Mouse (Mus musculus) Muller cell, postnatal 12 days (primary cell): ENCODE results near the gene Exoc1.
A peak's percentile ranks its signal among the peaks of the same experiment; 100 is the strongest.

Experiments
- DNase-seq: peaks from one replicate; pipeline ENCODE4 v3.0.0-alpha.2; 2015; ENCODE audit errors: inconsistent ontology term

Gene Exoc1

DNA sequence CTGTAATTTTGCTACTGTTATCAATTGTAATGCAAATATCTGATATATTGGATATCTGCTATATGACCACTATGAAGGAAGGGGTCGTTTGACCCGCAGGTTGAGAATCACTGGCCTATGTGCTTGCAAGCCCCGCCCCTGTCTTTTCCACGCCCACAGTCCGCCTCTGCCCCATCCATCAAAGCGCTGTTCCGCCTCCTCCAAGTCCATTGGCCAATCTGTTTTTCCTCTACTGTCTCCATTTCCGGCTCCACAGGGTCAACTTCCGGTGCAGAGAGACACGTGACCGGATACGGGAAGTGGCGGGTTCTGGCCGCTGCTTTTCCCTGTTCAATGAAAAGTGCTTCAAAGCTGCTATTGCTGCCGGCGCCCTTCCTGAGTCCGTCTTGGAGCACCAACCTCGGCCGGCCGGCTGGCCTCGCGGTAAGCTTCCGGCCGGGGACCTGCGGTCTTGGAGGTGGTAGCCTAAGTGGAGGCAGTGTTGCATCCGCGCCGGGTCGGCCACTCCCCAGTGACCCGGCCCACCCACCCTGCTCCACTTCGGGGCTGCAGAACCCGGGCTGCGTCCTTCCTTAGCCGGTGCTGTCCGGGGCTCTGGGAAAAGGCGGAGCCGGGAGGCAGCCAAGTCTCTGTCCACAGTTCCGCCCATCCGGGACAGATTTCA lies at the start of gene Exoc1:
Gene Exoc1 (plus strand): TSS at position 272 of the 664 bp plus-strand sequence.
- DNase-seq, result peak; percentile 93

DNA sequence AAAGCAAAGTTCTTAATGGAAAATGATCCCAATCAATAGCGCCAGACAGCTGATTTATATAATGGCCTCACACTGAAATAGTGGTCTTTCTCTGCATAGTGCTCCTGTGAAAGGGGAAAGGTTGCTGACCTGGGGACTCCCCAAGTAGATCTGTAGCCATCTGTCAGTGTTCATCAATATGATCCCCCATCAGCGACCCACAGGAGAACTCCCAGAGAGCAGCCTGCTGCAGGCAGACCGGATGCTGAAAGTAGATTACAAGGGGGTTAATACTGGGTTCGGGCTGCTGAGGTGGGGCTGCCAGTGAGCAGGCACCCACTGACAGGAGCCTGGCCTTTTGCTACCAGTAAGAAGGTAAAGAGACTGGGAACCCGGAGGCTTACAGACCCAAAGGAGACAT lies 45.3 kb upstream of the Exoc1 start, which contains the start of gene Gm7271:
Gene Gm7271 (plus strand): TSS at position 230 of the 400 bp plus-strand sequence.
- DNase-seq, result no peak

DNA sequence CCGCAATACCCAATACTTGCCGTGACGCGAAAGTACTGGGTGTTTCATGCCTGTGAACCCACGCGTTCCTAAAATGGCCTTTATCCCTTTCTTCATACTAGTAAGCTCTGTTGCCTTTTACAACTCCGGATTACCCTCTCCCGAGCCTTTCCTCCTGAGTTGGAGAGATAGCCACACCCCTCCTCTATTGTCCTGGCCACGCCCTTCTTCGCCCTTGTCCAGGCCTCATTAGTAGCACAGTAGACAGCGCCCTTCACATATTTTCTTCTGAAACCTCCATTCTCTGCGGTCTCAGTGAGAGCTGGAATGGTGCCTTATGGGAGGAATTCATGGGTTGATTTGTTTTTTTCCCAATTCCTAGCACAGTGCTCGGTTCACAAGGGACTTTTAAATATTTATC lies 34.0 kb upstream of the Exoc1 start:
- peak; percentile 6 for DNase-seq

DNA sequence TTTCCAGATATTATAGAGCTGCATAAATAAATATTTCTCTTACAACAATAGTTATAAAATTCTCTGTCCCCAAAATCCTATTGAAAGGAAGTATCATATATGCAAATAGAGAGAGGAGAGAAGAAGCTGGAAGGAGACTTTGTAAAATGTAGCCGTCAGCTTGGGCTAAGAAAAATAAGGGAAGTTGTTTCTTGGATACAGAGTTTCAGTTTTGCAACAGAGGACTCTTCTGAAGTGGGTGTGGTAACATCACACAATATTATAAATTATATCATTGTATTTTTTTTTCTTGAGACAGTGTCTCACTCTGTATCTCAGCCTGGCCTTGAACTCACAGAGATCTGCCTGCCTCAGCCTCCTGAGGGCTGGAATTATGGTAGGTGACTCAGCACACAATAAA lies 6.7 kb upstream of the Exoc1 start:
- no peak for DNase-seq

DNA sequence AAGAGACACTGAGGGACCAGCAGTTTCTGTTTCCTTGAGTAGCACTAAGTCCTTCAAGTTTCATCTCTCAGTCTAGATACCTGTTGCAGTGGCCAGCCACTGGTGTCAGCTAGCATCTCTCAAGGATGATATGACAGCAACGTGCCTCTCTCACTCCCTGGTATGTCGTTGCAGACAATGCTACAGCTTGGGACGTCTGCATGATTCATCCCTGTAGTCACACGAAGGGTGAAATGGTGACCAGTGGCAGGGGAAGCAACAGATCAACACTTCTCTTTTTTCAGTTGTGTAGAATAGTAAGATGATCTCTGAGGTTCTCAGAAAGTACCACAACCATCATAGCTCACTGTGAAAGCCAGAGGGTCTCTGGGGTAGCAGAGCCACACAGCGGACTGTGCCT lies 4.5 kb upstream of the Exoc1 start:
- no peak for DNase-seq

DNA sequence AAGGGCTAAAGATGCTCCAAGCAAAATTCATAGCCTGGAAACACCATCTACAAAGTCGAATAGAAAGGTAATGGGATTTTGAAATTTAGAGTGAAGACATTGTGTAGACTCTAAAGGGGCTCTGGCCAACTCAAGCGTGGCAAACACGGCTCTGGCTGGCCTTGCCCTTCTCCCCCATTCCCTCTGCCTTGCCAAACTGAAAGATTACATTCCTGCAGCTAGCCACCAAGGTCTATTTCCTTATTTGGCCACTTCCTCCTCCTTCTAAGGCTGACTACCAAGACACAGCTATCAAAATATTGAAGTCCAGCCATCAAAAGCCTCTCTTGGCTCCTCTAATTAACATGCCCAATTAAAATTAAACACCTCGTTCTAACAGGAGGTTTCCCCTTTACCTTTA lies 4.0 kb upstream of the Exoc1 start:
- DNase-seq, result no peak

DNA sequence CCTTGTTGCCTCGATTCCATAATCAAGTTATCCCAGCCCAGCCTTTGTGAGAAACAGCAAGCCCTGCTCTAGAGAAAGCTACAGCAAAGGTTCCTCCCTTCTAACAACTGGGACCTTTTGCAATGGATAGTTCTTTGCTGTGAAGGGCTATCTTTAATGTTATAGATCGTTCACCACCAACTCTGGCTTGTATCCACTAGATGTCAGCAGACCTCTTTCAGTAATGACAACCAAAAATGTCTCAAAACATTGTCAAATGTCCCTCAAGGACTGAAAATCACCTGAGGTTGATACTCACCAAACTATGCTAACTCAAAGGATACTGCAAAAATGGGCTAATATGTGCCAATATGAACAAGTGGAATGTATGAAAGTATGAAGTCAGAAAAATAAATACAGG lies 3.3 kb upstream of the Exoc1 start:
- DNase-seq, result peak; percentile 2

DNA sequence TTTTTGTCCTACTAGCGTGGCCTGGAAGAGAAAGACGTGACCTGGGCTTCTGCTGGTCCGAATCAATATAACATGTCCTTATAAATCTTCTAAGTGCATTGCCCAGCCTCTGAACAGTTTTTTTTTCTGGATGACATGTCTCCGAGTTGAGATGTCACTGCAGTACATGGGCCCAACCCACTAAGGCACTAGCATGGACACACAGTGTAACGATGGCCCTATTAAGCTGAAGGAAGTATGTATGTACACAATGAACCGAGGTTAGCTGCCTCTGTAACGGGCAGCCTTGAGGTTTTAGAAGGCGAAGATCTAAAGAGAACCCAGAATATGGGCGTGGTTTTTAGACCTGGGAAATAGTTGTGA lies 574 bp downstream of the Exoc1 start:
- no peak for DNase-seq

DNA sequence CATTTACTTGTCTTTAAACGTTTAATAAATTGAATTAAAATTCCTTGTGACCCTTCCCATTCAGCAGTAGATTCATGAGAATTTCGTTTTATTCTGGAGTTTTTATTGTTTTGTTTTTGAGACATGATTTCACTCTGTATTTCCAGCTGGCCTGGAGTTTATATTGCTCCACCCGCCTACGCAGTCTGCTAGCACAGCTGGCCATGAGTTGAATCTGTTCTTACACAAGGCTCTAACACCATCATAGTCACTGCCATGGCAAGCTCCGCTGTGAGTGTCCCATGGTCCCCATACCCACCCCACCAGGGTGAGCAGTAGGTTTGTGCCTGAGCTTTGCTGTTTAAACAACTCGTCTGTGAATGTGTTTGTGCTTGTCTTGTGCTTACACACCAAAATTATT lies 4.1 kb downstream of the Exoc1 start:
- no peak for DNase-seq

DNA sequence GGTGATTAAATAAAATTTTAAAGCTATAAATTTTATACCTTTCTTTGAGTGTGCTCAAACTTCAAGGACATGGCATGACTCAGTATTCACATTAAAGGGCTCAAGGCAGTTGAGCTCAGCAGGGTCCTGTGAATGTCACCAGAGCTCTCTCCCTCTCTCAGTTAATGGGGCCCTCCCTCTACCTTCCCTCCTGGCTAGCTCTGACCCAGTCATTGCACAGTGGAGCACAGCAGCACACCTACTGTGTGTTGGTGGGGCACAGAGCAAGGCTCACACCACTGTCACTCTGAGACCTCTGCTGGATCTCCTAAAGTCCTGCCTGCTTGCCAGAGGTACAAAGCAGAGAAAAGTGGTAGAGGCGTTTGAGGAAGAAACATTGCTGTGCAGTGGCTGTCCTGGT lies 7.1 kb downstream of the Exoc1 start:
- DNase-seq, result no peak

DNA sequence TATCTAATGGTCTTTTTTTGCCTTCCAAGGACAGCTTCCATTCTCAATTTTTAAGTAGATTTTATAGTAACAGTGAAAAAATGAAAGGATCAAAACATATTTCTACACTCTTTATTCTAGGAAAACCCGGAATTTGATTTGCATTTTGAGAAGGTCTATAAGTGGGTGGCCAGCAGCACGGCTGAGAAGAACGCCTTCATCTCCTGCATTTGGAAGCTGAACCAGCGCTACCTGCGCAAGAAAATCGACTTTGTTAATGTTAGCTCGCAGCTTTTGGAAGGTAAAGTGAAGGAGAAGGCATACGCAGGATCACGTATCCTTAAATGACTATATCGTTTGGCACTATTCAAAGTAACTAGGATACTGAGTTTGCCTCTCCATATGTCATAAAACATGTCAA lies 8.5 kb downstream of the Exoc1 start:
- no peak for DNase-seq

DNA sequence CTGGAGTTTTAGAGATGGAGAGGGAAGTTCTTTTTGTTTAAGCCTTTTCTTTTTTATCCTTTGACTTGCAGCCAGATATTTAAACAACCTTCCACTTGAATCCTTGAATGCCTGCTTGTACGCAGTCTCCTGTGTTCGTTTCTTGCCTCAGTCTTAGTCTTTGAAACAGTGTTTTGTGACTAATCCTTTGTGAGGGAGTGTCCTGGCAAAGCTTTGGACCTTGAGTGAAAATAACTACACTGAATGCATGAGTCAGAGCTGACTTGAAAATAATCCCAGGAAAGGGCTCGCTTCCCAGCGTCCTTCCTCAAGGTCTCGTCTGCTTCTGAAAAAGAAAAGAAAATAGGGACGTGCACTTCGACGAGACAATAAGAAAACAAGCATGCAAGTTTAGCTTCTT lies 11.1 kb downstream of the Exoc1 start:
- peak; percentile 70 for DNase-seq

DNA sequence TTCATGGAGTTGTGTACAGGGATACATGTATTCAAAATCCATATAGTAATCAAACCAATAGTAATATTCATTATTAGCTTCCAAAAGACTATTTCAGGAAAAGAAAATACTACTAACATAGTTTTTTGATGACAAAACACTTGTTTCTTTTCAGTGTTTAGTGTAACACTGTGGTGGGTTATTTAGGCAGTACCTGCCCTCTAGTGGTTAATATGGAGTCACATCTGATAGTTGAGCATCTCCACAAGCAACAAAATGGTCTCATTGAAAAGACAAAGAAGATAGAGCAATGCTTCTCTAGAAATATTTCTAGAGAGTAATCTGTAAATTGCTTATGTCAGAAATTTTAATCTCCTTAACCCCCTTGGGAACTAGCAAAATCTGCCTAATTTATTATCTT lies 11.7 kb downstream of the Exoc1 start:
- peak; percentile 18 for DNase-seq

DNA sequence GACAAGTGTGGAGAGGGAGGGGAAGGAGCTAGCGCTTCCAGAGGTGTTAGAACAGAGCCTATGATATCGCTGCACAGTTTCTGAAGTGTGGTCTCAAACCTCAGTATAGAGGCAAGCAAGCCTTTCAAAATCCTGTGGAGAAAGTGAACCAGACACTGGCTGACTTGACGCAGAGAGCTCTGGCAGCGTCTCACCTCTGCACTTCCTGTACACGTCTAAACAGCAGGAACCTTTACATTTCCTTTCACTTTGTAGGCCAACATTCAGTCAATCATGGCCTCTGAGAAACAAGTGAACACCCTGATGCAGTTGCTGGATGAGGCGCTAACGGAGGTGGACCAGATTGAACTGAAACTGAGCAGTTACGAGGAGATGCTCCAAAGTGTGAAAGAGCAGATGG lies 14.1 kb downstream of the Exoc1 start:
- no peak for DNase-seq

DNA sequence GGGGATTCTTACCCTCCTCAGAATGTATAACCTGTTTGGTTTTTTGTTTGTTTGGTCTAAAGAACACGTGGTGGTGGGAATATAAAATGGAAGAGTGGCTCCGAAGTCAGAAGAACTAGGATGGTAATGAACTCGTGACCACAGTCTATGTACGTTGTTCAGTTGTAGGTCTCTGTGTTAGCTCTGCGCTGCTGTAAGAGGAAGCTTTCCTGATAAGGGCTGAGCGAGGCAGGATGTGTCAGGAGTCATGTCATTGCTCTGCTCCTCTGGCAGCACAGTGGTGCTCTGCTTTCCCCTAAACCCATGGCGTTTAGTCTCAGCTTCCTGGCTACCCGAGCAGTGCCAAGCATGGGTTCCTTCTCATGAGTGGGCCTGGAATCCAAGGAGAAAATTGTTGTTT lies 21.3 kb downstream of the Exoc1 start:
- DNase-seq, result no peak

DNA sequence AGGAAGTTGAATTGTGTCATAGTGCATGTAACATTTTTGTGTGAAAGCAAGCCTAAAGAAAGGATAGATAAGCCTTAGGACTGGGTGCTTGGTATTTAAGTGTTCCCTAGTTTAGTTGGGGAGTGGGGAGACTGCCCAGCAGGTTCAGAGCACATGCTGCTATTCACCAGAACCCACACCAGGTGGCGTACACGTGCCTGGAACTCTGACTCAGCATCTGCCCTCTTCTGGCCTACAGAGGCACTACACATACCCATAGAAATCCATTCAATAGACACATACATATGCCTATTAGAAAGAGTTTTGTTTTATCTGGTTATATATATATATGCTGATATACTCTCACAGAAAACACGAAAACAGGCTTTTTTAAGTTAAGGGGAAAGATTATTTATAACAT lies 36.2 kb downstream of the Exoc1 start:
- peak; percentile 35 for DNase-seq

DNA sequence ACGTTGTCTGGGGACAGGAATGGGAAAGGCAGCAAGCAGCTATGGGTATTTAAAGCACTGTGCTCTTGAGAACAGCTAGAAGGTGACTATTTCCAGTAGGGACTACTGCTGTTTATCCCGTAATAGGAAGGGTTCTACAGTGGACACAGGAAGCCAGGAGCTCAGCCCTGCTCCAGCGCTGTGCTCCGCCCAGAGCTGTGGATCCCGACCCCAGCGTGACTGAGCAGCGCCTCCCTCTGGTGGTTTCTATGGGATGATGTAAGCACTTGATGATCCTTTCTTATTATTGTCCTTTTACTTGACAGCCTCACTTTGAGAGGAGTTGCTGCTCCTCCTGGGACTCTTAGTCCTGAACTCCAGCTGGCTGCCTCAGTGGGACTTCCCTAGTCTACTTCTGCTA lies 45.1 kb downstream of the Exoc1 start:
- DNase-seq, result no peak

DNA sequence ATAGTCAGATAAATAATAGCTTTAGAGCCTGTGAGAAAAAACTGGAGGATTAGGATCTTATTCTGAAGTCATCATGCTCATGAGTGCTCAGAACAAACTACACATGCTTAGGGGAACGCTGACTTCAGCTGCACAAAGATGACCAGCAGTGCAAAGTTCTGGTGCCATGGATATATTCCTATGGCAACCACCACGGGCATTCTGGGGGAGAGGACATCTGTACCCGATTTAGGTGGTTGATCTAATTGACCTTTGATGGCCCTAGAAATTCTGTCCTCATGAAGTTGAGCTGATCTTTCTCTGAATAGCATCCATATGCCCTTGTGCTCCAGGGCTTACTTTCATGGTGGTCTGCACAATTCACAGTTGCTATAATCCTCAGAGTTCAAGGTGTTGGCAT lies 47.9 kb downstream of the Exoc1 start:
- DNase-seq, result no peak

DNA sequence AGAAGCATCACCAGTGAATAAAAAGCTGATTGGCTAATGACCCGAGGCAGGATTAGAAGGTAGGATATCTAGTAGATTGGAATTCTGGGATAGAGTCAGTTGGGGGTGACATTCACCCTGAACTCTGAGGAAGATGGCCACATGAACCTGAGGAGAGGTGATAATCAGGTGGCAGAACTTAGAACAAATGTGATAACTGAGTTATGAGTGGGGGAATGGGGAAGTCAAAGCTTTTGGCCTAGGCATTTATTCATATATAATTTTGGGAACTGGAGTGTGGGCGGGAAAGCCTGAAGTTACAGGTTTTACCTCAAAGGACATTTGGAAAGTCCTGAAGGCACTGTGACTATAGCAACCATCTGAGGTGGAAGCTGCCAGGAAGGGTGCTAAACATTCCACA lies 56.3 kb downstream of the Exoc1 start:
- no peak for DNase-seq

DNA sequence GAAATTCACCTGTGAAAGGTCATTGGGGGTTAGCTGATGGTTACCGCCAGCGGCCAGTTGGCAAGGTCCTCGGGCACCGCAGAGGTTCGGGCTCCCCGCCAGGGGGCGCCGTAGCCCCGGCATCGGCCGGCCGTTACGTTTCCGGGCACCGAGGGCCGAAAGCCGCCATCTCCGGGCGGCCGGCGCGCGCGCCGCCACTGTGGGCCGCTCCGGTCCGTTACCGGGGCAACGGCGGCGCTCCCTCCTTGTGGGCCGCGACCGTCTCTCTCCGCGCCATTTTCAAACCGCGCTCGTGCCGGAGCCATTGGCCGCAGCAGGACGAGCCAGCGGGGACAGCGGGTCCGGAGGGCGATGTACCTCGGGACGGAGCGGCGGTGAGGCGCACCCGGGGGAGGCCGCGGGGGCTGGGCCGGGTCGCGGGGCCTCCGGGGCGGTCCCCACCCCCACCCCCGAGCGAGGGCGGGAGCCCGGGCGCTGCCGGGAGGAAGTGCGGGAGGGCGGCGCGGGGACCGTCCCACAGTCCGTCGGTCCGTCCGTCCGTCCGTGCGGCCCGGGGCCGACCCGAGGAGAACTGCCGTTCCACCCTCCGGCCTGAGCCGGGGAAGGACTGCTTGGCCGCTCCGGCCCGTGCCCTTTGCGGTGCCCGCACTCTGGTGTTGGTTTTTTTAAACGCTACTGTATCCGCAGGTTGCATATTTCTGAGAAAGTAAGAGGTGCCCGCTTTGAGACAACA lies 59.6 kb downstream of the Exoc1 start, which contains the start of gene Cep135:
Gene Cep135 (plus strand): TSS at position 148 of the 733 bp plus-strand sequence.
- DNase-seq, result peak; percentile 91

DNA sequence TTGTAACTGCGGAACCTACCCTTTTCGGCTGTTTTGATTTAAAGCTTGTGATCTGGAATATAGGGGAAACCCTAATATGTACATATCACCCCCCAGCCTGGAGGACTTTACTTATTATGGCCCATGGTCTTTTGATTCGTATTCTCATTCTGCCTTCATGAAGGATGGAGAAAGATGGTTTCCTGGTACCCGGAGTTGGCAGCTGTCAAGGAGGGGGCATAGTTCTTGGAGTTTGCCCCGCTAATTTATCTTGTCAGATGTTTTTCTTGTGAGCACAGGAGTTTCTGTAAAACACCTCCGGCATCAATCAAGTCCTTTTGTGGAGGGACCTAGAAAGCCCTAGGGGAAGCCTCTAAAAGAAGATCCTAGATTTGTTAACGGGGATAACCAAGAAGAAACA lies 60.2 kb downstream of the Exoc1 start:
- DNase-seq, result peak; percentile 20

DNA sequence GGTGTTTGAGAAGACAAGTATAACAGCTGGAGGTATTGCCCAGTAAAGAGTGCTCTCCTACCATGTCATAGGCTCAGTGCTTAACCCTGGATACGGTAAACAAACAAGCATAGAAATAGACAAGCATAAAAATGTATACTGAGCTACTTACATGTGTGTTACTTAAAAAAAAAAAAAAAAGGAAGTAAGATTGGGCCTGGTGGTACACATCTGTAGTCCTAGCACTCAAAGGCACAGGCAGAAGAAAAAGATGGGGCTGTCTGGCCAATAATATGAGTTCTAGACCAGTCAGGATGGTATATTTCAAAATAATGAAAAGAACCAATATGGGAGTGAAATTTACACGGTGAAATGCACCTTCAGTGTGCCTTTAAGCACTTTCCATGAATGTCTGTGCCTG lies 60.9 kb downstream of the Exoc1 start:
- DNase-seq, result no peak

DNA sequence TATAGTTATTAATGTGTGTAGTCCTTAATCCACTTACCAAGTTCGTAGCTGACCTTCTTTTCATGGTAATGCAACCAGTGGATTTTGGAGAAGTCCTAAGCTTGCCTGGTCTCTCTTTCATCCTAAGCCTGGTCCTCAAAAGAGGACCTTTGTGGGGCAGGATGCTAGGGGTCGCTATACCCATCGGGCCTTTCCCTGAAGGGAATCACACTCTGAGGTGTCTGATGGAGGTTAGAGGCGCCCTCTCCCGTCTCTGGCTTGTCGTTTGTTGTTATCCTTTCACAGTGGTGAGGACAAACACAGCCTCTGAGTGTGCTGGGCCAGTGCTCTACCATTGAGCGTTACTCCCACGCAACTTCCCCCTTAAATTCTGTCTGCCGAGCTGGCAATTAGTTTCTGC lies 62.8 kb downstream of the Exoc1 start:
- no peak for DNase-seq
